Comparison of ENCODE assay signal across 9 mouse cellular contexts in the genomic region with DNA sequence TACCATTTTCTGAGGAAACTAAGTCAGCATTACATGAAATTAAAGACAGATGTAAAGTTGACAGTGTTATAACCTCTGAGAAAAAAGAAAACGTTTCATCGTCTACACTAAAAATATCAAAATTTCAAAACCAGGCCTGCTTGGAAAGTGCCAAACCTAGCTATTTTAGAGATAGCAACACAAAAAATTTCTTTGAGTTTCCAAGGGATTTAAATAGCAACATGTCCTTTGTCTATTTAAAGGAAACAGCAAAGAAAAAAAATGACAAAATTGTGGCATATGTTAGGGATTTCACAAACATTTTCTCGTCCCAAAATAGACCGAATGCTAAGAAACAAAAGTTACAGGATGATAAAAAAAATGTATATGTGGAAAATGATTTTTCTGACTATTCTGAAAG. TPM values are rescaled to one million over a fixed set of nuclear protein-coding genes. Genes with fewer than 3 reads are reported as not detected.
A peak's percentile ranks its signal among the peaks of the same experiment; 100 is the strongest.
DNase-seq lines count a peak whose midpoint lies in the region; ATAC-seq and TF ChIP-seq lines count a peak whose summit lies in the region.
"Had no signal": no experiment of that assay in that cellular context is flagged by ENCODE, and none has a peak within 500 bp of the region (broad histone marks: within the 10 kb centered on the region; RNA-seq: fewer than 3 reads in every experiment).

No protein-coding gene starts in this region.

- no peak for TF ChIP-seq CTCF in lung, postnatal 0 days (IDR thresholded peaks at IDR 0.05)

- DNase-seq in heart, postnatal 10 days: no peak
- no peak for DNase-seq in lung, postnatal 0 days (ENCODE audit: low spot score)
- no peak for DNase-seq in lung, postnatal 25 days (ENCODE audit: low spot score)
- no peak for DNase-seq in thymus, postnatal 4 days

- H3K4me1 ChIP-seq in heart, embryonic 14.5 days (ENCODE audit: control insufficient read depth in 2 of 2, insufficient read depth in 2 of 2, low read length in 2 of 2): peaks cover 0 to 3% of the 10 kb centered on the region in 2 experiments; a peak in 1 of 4 replicates
- peaks cover 5% of the 10 kb centered on the region; the same call in 1 of the 2 replicates for H3K4me1 ChIP-seq in lung, postnatal 0 days (ENCODE audit: insufficient read depth, low read depth, low read length)
- peaks cover 3% of the 10 kb centered on the region; the same call in 1 of the 2 replicates for H3K4me1 ChIP-seq in intestine, embryonic 16.5 days (ENCODE audit: control insufficient read depth, insufficient read depth, low read length)
- no peaks in the 10 kb centered on the region; the same call in 1 of the 2 replicates for H3K4me1 ChIP-seq in stomach, embryonic 16.5 days (ENCODE audit: control insufficient read depth, insufficient read depth, low read length)

- H3K9ac ChIP-seq in heart, embryonic 14.5 days (ENCODE audit: low read length): no peak overlapping the region
- no peak overlapping the region; the same call in 1 of the 2 replicates for H3K9ac ChIP-seq in lung, postnatal 0 days (replicated peaks; ENCODE audit: low read depth)
- no peak overlapping the region for H3K9ac ChIP-seq in intestine, embryonic 16.5 days (ENCODE audit: low read depth, low read length)
- H3K9ac ChIP-seq in stomach, embryonic 16.5 days (ENCODE audit: low read length): no peak overlapping the region

- intact Hi-C loops in heart, postnatal 10 days (cut with DNase I): no loop called here

- H3K36me3 ChIP-seq in heart, embryonic 14.5 days (ENCODE audit: control insufficient read depth, insufficient read depth, low read length): no peaks in the 10 kb centered on the region
- H3K36me3 ChIP-seq in lung, postnatal 0 days (ENCODE audit: insufficient read depth, low read length): no peaks in the 10 kb centered on the region
- no peaks in the 10 kb centered on the region for H3K36me3 ChIP-seq in intestine, embryonic 16.5 days (ENCODE audit: control insufficient read depth, insufficient read depth, low read length)
- H3K36me3 ChIP-seq in stomach, embryonic 16.5 days (ENCODE audit: control insufficient read depth, insufficient read depth, low read length): no peaks in the 10 kb centered on the region

- peak overlapping the region; percentile 97 for H3K4me2 ChIP-seq in heart, embryonic 14.5 days (ENCODE audit: low read length)
- H3K4me2 ChIP-seq in lung, postnatal 0 days (replicated peaks; ENCODE audit: low read depth, low read length): peak overlapping the region; percentile 74; the same call in 1 of the 2 replicates
- peak overlapping the region; percentile 82; the same call in 1 of the 2 replicates for H3K4me2 ChIP-seq in intestine, embryonic 16.5 days (ENCODE audit: low read depth, low read length)
- peak overlapping the region; percentile 98; the same call in 1 of the 2 replicates for H3K4me2 ChIP-seq in stomach, embryonic 16.5 days (ENCODE audit: low read depth, low read length)

- TF ChIP-seq EP300 in lung, postnatal 0 days (IDR thresholded peaks at IDR 0.05): no peak

- no peak overlapping the region for H3K4me3 ChIP-seq in heart, embryonic 14.5 days (ENCODE audit: control insufficient read depth in 1 of 2, insufficient read depth in 1 of 2, low read depth in 1 of 2, low read length in 2 of 2)
- no peak overlapping the region for H3K4me3 ChIP-seq in lung, postnatal 0 days (ENCODE audit: low read depth, low read length)
- no peak overlapping the region; the same call in 1 of the 2 replicates for H3K4me3 ChIP-seq in intestine, embryonic 16.5 days (ENCODE audit: low read length)
- no peak overlapping the region; the same call in 1 of the 2 replicates for H3K4me3 ChIP-seq in stomach, embryonic 16.5 days (replicated peaks; ENCODE audit: low read length)

- H3K27me3 ChIP-seq in heart, embryonic 14.5 days (ENCODE audit: control insufficient read depth, insufficient read depth, low read length): no peaks in the 10 kb centered on the region
- no peaks in the 10 kb centered on the region for H3K27me3 ChIP-seq in lung, postnatal 0 days (replicated peaks; ENCODE audit: insufficient read depth, low read length)
- no peaks in the 10 kb centered on the region; the same call in 1 of the 2 replicates for H3K27me3 ChIP-seq in intestine, embryonic 16.5 days (replicated peaks; ENCODE audit: control insufficient read depth, insufficient read depth, low read length)
- no peaks in the 10 kb centered on the region; the same call in 1 of the 2 replicates for H3K27me3 ChIP-seq in stomach, embryonic 16.5 days (ENCODE audit: control insufficient read depth, insufficient read depth, low read length)

- H3K9me3 ChIP-seq in heart, embryonic 14.5 days (ENCODE audit: control insufficient read depth, low read length): no peaks in the 10 kb centered on the region
- H3K9me3 ChIP-seq in lung, postnatal 0 days (ENCODE audit: low read length): no peaks in the 10 kb centered on the region
- no peaks in the 10 kb centered on the region for H3K9me3 ChIP-seq in intestine, embryonic 16.5 days (ENCODE audit: control insufficient read depth, low read length)
- no peaks in the 10 kb centered on the region for H3K9me3 ChIP-seq in stomach, embryonic 16.5 days (replicated peaks; ENCODE audit: control insufficient read depth, low read length)
- H3K9me3 ChIP-seq: megakaryocyte, embryonic 14.5 days had no signal

- whole genome bisulfite sequencing in heart, embryonic 14.5 days: 81% methylated on average over 4 of the region's 4 CpGs
- 52% methylated on average over 4 of the region's 4 CpGs for WGBS in lung, postnatal 0 days
- 82% methylated on average over 4 of the region's 4 CpGs for WGBS in intestine, embryonic 16.5 days
- 76% methylated on average over 4 of the region's 4 CpGs for WGBS in stomach, embryonic 16.5 days

- no peak overlapping the region for H3K27ac ChIP-seq in heart, embryonic 14.5 days (replicated peaks in 1 of 2; ENCODE audit: control insufficient read depth in 1 of 2, insufficient read depth in 1 of 2, low read depth in 2 of 2, low read length in 2 of 2)
- H3K27ac ChIP-seq in lung, postnatal 0 days (ENCODE audit: low read length): no peak overlapping the region
- H3K27ac ChIP-seq in intestine, embryonic 16.5 days (ENCODE audit: low read length): no peak overlapping the region
- no peak overlapping the region for H3K27ac ChIP-seq in stomach, embryonic 16.5 days (ENCODE audit: low read length)

- ATAC-seq in heart, embryonic 14.5 days (ENCODE audit: insufficient number of reproducible peaks, insufficient read depth, low FRiP score, low read depth): no peak
- ATAC-seq in lung, postnatal 0 days: no peak
- no peak for ATAC-seq in intestine, embryonic 16.5 days
- no peak for ATAC-seq in stomach, embryonic 16.5 days (ENCODE audit: insufficient read depth, low FRiP score)
- no peak for ATAC-seq in CD4-positive, CD25-positive, alpha-beta regulatory T cell, adult 4 months

RNA-seq across cellular contexts. Expression of a gene that starts 0.8 kb away (rescaled TPM):
- 0.16 and 0.42 TPM in 2 replicates for polyA plus RNA-seq in heart, embryonic 14.5 days (2014; fragmentation: Nextera tagmentation; extraction: Ambion mirVana)
- not detected for total RNA-seq in heart, postnatal 10 days (2021)
- 0.41 and 0.52 TPM in 2 replicates for polyA plus RNA-seq in lung, postnatal 0 days (2015; fragmentation: Nextera tagmentation; extraction: Ambion mirVana)
- 0.06 and 0.13 TPM in 2 replicates for polyA plus RNA-seq in intestine, embryonic 16.5 days (2015; fragmentation: Nextera tagmentation; extraction: Ambion mirVana)
- 0.17 and 0.28 TPM in 2 replicates for polyA plus RNA-seq in stomach, embryonic 16.5 days (2015; fragmentation: Nextera tagmentation; extraction: Ambion mirVana)
- not detected for polyA plus RNA-seq in CD4-positive, CD25-positive, alpha-beta regulatory T cell, adult 4 months (2017; shearing (Covaris generic))

RNA-seq across cellular contexts. Expression of a gene that starts 20.2 kb away (rescaled TPM):
- 13.4 and 31.9 TPM in 2 replicates for polyA plus RNA-seq in heart, embryonic 14.5 days (2014; fragmentation: Nextera tagmentation; extraction: Ambion mirVana)
- 1 to 10 TPM in 1 of 2 experiments, under 1 TPM in 1; 0.45 to 1.8 TPM for total RNA-seq in heart, postnatal 10 days (2021)
- polyA plus RNA-seq in lung, postnatal 0 days (2015; fragmentation: Nextera tagmentation; extraction: Ambion mirVana): 8.3 and 8.6 TPM in 2 replicates
- 0.50 and 0.61 TPM in 2 replicates for polyA plus RNA-seq in intestine, embryonic 16.5 days (2015; fragmentation: Nextera tagmentation; extraction: Ambion mirVana)
- 1.0 and 2.2 TPM in 2 replicates for polyA plus RNA-seq in stomach, embryonic 16.5 days (2015; fragmentation: Nextera tagmentation; extraction: Ambion mirVana)
- not detected for polyA plus RNA-seq in CD4-positive, CD25-positive, alpha-beta regulatory T cell, adult 4 months (2017; shearing (Covaris generic))
